Mouse (Mus musculus): ENCODE results near the gene Bco2. TPM values are rescaled to one million over a fixed set of nuclear protein-coding genes. Genes with fewer than 3 reads are reported as not detected.

Bco2 gene
- 0.39 and 0.49 TPM in 2 replicates for total RNA-seq (2015)
- total RNA-seq (2017), result 0.85 and 1.6 TPM in 2 replicates

GRCm38 (mm10) chr9:50555094-50555446, at the start of gene Bco2:
Gene Bco2, minus strand, starts transcription at chr9:50555181.
- no peak; the same call in 1 of the 2 replicates for ATAC-seq (ENCODE audit: poor library complexity, severe bottlenecking)

DNA sequence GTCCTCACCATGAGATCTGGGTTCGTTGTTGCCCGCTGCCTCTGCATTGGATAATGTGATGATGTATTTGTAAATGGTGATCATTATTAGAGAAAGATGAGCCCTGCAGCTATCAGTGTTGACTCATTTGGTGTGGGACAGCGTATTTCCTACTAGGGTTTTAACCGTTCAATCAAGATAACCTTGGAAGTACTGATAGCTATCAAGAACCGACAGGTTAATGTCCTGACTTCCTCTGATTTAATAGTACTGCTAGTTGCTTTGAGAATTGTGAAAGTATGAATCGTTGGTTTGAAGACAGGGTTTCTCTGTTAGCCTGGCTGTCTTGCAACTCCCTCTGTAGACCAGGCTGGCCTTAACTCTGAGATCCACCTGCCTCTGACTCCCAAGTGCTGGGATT, 49.4 kb upstream of the Bco2 start:
- ATAC-seq (ENCODE audit: poor library complexity, severe bottlenecking), result peak; percentile 13

DNA sequence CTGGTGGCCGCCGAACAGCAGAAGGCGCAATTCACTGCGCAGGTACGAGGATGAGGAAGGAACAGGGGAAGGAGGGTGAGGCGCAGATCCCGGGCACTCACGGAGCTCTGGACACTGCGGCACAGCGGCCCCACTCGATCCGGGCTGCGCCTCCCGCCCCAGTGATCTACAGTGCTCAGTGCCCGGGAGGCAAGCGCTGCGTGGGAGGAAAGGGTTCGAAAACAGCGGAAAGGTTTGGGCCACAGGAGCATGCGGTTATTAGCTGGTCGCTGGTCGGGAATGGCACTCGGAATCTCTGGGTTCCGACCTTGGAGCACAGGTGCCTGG, 49.0 kb upstream of the Bco2 start:
- no peak for ATAC-seq (ENCODE audit: poor library complexity, severe bottlenecking)

GRCm38 (mm10) chr9:50603189-50603997, 48.4 kb upstream of the Bco2 start, which contains the start of the genes Sdhd and Timm8b:
Gene Sdhd, minus strand, starts transcription at chr9:50603812.
Gene Timm8b, plus strand, starts transcription at chr9:50603910.
- ATAC-seq (ENCODE audit: poor library complexity, severe bottlenecking), result peak; percentile 93

DNA sequence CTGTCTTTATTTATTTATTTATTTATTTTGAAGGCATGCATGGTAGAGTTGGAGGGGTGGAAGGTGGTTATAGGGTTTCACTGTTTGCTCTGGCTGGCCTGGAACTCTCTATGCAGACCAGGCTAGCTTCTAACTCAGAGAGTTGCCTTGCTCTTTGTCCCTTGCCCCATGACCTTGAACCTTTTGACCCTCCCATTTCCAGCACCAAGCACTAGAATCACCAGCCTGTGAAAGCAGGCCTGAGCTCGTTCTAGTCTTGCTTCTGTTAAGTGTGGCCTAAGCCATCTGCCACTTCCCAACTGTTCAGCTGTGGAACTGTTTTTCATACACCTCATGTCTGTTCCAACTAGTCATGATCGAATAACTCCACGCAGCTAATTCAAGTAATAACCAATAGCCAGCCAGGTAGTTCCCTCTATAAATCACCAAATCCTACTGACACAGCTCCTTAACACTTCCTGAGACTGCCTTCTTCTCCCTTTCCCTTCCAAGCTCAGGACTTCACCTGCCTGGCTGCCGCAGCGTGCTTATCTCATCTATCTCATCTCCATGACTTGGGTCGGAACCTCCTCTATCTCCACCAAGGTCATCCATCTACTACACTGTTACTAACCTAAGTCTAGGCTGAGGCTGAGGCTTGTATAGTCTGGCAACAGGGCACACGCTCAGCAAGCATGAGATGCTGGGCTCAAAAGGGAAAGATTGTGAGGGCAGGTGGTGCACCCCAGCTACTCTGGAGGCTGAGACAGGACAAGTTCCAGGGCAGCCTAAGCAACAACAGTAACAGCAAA, 47.3 kb upstream of the Bco2 start:
- ATAC-seq (ENCODE audit: poor library complexity, severe bottlenecking), result no peak

DNA sequence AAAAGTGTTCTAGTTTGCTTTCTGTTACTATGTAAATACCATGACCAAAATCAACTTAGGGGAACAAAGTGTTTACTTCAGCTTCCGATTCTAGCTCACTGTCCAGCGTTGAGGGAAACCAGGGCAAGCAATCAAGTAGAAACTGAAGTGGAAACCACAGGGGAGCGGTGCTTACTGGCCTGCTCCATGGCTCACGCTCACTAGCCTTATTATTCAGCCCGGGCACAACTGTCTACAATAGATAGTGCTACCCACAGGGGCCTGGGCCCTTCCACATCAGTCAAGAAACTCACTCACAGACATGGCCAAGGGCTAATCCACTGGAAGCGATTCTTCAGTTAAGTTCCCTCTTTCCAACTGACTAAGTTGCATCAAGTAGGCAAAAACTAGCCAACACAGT, 46.6 kb upstream of the Bco2 start:
- ATAC-seq (ENCODE audit: poor library complexity, severe bottlenecking), result no peak

DNA sequence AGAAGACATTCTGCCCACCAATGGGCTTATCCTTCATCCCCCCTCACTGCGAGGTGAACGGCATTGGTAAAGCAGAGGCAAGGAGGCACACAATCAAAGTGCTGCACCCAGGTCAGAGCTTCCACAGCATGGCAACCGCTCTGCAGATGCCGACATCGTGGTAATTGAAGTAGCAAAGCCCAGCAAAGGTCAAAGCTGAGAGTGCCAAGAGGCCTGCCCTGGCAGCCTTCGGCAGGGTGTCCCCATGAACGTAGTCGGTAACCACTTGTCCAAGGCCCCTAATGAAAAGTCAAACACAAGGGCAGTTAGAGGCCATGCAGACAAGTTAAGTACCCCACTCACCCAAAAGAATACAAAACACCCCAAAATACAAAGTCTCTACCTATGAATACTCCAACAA, 42.0 kb upstream of the Bco2 start:
- ATAC-seq (ENCODE audit: poor library complexity, severe bottlenecking), result no peak

GRCm38 (mm10) chr9:50594794-50595417, 39.9 kb upstream of the Bco2 start:
- ATAC-seq (ENCODE audit: poor library complexity, severe bottlenecking), result no peak

DNA sequence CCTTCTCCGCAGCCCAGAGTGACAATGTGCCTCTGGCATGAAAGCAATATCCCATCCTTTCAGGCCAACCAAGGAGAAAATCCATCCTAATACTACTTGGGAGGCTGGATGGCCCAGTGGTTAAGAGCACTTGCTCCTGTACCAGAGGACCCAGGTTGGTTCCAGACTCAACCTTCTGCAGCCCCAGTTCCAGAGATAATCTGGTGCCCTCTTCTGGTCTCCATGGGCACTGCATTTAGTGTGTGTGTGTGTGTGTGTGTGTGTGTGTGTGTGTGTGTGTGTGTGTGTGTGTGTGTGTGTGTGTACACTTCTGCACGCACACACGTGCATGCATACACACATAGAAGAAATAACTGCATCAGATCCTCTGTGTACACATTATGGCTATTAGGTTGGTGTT, 38.6 kb upstream of the Bco2 start:
- ATAC-seq (ENCODE audit: poor library complexity, severe bottlenecking), result peak; percentile 58

- peak; percentile 87 for ATAC-seq (ENCODE audit: poor library complexity, severe bottlenecking)
Measured at GRCm38 (mm10) chr9:50592955-50593354, 38.0 kb upstream of the Bco2 start.

GRCm38 (mm10) chr9:50590856-50591518, 36.0 kb upstream of the Bco2 start:
- peak; percentile 62 for ATAC-seq (ENCODE audit: poor library complexity, severe bottlenecking)

DNA sequence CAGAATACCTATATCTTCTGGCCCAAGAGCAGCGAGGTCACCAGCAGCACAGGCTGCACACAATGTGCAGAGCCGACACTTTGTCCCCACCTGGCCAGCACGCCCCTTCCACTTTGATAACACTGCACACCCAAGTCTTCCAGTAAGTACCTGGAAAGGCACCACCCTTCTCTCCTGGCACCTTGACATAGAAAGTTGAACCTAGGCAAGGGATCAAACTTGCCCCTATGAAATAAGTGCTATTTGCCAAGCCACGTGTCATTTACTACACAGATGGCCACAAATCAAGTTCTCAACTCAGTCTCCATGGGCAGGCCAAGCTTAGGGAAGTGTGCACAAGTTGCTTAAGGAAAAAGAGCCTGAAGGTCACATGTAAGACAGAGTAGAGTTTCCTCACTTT, 32.0 kb upstream of the Bco2 start:
- ATAC-seq (ENCODE audit: poor library complexity, severe bottlenecking), result no peak

GRCm38 (mm10) chr9:50585145-50585818, 30.3 kb upstream of the Bco2 start:
- no peak for ATAC-seq (ENCODE audit: poor library complexity, severe bottlenecking)

DNA sequence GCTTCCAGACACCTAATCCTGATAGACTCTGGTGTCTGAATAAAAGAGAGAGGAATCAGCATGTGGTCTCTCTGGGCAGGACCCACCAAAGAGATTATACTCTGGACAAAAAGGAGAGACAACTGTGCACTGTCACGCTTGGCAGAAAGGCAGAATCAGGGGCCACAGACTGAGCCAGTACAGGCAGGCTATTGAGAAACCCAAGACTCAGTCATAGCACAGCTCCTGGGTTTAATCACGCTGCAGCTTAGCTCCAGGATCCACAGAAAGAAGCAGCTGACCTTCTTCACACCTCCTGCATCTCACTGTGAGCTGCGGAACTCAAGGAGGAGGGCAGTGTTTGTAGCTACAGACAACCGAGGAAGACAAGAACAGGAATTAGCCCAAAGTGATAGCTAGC, 25.4 kb upstream of the Bco2 start:
- no peak for ATAC-seq (ENCODE audit: poor library complexity, severe bottlenecking)

GRCm38 (mm10) chr9:50569599-50570525, 14.9 kb upstream of the Bco2 start:
- no peak for ATAC-seq (ENCODE audit: poor library complexity, severe bottlenecking)

DNA sequence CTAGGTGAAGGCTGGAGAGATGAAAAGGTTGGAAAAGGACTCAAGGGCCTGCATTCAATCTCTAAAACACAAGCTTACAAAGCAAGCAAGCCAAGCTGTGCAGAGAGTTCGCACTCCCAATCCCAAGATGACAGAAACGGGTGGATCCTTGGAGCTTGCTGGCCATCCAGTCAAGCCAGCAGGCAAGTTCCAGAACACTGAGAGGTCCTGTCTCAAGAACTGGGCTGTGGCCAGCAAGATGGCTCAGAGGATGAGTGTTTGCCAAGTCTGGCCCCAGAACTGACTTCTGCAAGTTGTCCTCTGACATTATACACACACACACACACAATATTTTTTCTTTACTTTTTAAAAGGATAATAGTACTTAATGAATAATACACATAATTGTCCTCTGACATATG, 12.9 kb upstream of the Bco2 start:
- ATAC-seq (ENCODE audit: poor library complexity, severe bottlenecking), result no peak

DNA sequence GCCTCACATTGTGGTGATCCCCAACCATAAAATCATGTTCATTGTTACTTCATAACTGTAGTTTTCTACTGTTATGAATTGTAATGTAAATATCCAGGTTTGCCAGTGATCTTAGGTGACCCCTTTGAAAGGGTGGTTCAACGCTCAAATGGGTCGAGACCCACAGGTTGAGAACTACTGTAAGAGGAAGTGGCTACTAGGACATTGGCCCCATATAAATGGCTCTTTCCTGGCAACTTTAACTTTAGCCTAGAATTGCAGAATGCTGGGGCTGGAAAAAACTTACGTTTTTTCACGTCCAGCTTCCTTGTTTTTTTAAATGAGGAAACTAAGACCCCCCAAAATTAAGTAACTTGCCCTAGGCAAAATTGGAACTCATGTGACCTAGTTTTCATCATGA, 12.4 kb upstream of the Bco2 start:
- ATAC-seq (ENCODE audit: poor library complexity, severe bottlenecking), result peak; percentile 60

- ATAC-seq (ENCODE audit: poor library complexity, severe bottlenecking), result no peak
Measured at GRCm38 (mm10) chr9:50565940-50566339, 11.0 kb upstream of the Bco2 start.

DNA sequence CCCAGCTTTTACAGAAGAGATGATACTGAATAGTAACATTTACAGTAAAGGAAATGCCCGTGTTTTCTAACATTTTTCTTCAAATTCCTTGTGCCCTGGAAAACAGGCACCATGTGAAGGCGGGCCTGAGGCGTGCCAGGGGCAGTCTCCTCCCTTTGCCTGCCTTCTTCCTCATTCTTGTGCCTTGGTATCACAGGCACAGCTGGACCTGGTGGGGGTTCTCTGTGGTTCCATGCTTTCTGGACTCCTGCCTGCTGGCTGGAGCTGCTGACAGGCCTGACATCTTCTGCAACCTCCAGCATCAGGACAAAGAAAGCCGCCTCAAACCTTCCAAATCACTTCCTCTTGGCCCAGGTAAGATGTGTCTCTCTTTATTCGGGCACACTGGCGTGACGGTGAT, 10.2 kb upstream of the Bco2 start:
- 0 out of 2 replicates have a peak, but pooled peaks have one; percentile 27 for ATAC-seq (ENCODE audit: poor library complexity, severe bottlenecking)

Measured in megakaryocyte, adult 5-6 weeks (primary cell).